Mouse (Mus musculus): ENCODE results near the gene Snrnp70.
"Not testable (repeated sequence)": the region's sequence is repeated elsewhere in the genome, so short reads cannot be mapped to it uniquely, and the experiment has no call there.

Gene Snrnp70

GRCm38 (mm10) chr7:45409497-45410163, 14.1 kb upstream of the Snrnp70 start:
- DNase-seq (ENCODE audit: low spot score) = no peak

GRCm38 (mm10) chr7:45408949-45409348, 13.4 kb upstream of the Snrnp70 start:
- no peak for DNase-seq (ENCODE audit: low spot score)

GRCm38 (mm10) chr7:45408351-45408750, 12.8 kb upstream of the Snrnp70 start:
- no peak for DNase-seq (ENCODE audit: low spot score)

- no peak for DNase-seq (ENCODE audit: low spot score)
Observed at GRCm38 (mm10) chr7:45407836-45408235, 12.3 kb upstream of the Snrnp70 start.

- no peak for DNase-seq (ENCODE audit: low spot score)
Observed at GRCm38 (mm10) chr7:45406157-45407156, 10.9 kb upstream of the Snrnp70 start.

GRCm38 (mm10) chr7:45405091-45406075, 9.8 kb upstream of the Snrnp70 start, which contains the start of gene Kcna7:
Gene Kcna7 (plus strand): TSS chr7:45405653.
- DNase-seq (ENCODE audit: low spot score) = peak; percentile 59

GRCm38 (mm10) chr7:45403532-45404261, 8.2 kb upstream of the Snrnp70 start:
- peak; percentile 77 for DNase-seq (ENCODE audit: low spot score)

- DNase-seq (ENCODE audit: low spot score) = no peak
Observed at GRCm38 (mm10) chr7:45401521-45402085, 6.1 kb upstream of the Snrnp70 start.

GRCm38 (mm10) chr7:45396787-45397186, 1.2 kb upstream of the Snrnp70 start:
- no peak for DNase-seq (ENCODE audit: low spot score)

GRCm38 (mm10) chr7:45396337-45396775, 814 bp upstream of the Snrnp70 start:
- DNase-seq (ENCODE audit: low spot score) = not testable (repeated sequence)

- peak; percentile 74 for DNase-seq (ENCODE audit: low spot score)
Observed at GRCm38 (mm10) chr7:45395129-45395541, 407 bp downstream of the Snrnp70 start.

- DNase-seq (ENCODE audit: low spot score) = no peak
Observed at GRCm38 (mm10) chr7:45386077-45386476, 9.5 kb downstream of the Snrnp70 start.

- no peak for DNase-seq (ENCODE audit: low spot score)
Observed at GRCm38 (mm10) chr7:45376057-45376456, 19.5 kb downstream of the Snrnp70 start.

- no peak for DNase-seq (ENCODE audit: low spot score)
Observed at GRCm38 (mm10) chr7:45374620-45375019, 20.9 kb downstream of the Snrnp70 start.

GRCm38 (mm10) chr7:45372371-45372770, 23.2 kb downstream of the Snrnp70 start:
- DNase-seq (ENCODE audit: low spot score) = no peak

GRCm38 (mm10) chr7:45370475-45371311, 24.8 kb downstream of the Snrnp70 start, which contains the start of gene Lin7b:
Gene Lin7b (minus strand): TSS chr7:45370583.
- DNase-seq (ENCODE audit: low spot score) = no peak

- DNase-seq (ENCODE audit: low spot score) = no peak
Observed at GRCm38 (mm10) chr7:45369836-45370474, 25.6 kb downstream of the Snrnp70 start.

- no peak for DNase-seq (ENCODE audit: low spot score)
Observed at GRCm38 (mm10) chr7:45369022-45369745, 26.4 kb downstream of the Snrnp70 start.

Data from adipocyte (in vitro differentiated cells).